Mouse (Mus musculus): ENCODE results near the gene Ces2a. TPM values are rescaled to one million over a fixed set of nuclear protein-coding genes. Genes with fewer than 3 reads are reported as not detected.
A peak's percentile ranks its signal among the peaks of the same experiment; 100 is the strongest.

The Ces2a gene
- polyA plus RNA-seq, 1 experiment from 2014 or later: 2.0 TPM

- 82% methylated on average over 4 of the region's 4 CpGs for WGBS
- Histone ChIP-seq H3K27me3 (ENCODE audit: control insufficient read depth, insufficient read depth, low read length) (no peaks in the 10 kb centered on the region), H3K4me2 (replicated peaks; ENCODE audit: low read depth) (no peak overlapping the region), H3K4me1 (replicated peaks; ENCODE audit: control insufficient read depth, insufficient read depth) (no peaks in the 10 kb centered on the region), H3K9me3 (ENCODE audit: control insufficient read depth, low read length) (no peaks in the 10 kb centered on the region), H3K36me3 (ENCODE audit: control insufficient read depth, insufficient read depth, low read length) (no peaks in the 10 kb centered on the region), H3K4me3 (ENCODE audit: low read depth, low read length) (no peak overlapping the region), H3K27ac (replicated peaks) (no peak overlapping the region), H3K9ac (ENCODE audit: low read length) (no peak overlapping the region)
- DNase-seq (ENCODE audit: low spot score) (no peak), ATAC-seq (ENCODE audit: low FRiP score, low TSS enrichment) (no peak)
- TF ChIP-seq CTCF (IDR thresholded peaks at IDR 0.05; ENCODE audit: low read depth) (no peak), EP300 (optimal IDR thresholded peaks at IDR 0.05) (no peak)
These were observed 27.3 kb downstream of the Ces2a start for GRCm38 (mm10) chr8:104761126-104761525.

DNA sequence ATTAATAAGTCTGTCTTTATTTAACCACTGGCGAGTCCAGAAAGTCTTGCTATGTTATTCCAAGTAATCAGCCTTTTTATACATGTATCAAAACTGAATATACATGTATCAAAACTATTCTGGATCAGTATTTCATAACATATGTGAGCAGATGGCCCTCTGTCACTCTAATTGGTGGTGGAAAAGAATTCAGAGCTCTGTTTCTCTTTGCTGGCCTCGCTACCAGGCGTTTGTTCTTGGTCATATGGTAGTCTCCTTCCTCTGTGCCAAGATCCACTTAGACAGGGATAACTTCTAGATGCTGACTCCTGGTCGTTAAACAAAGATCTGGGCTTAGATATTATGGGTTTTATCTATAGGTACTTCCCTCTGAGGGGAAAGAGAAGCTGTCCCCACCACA lies 32.7 kb downstream of the Ces2a start:
- no peak for TF ChIP-seq EP300 (optimal IDR thresholded peaks at IDR 0.05)
- TF ChIP-seq CTCF (IDR thresholded peaks at IDR 0.05; ENCODE audit: low read depth): no peak
- H3K9ac ChIP-seq (ENCODE audit: low read length): no peak overlapping the region
- no peak overlapping the region for H3K4me3 ChIP-seq (ENCODE audit: low read depth, low read length)
- DNase-seq (ENCODE audit: low spot score) (no peak), ATAC-seq (ENCODE audit: low FRiP score, low TSS enrichment) (no peak)
- H3K9me3 ChIP-seq (ENCODE audit: control insufficient read depth, low read length): no peaks in the 10 kb centered on the region
- no peak overlapping the region for H3K4me2 ChIP-seq (replicated peaks; ENCODE audit: low read depth)
- WGBS: 64% methylated on average over 4 of the region's 4 CpGs
- H3K4me1 ChIP-seq (replicated peaks; ENCODE audit: control insufficient read depth, insufficient read depth): no peaks in the 10 kb centered on the region
- H3K36me3 ChIP-seq (ENCODE audit: control insufficient read depth, insufficient read depth, low read length): no peaks in the 10 kb centered on the region
- no peak overlapping the region for H3K27ac ChIP-seq (replicated peaks)
- H3K27me3 ChIP-seq (ENCODE audit: control insufficient read depth, insufficient read depth, low read length): no peaks in the 10 kb centered on the region

DNA sequence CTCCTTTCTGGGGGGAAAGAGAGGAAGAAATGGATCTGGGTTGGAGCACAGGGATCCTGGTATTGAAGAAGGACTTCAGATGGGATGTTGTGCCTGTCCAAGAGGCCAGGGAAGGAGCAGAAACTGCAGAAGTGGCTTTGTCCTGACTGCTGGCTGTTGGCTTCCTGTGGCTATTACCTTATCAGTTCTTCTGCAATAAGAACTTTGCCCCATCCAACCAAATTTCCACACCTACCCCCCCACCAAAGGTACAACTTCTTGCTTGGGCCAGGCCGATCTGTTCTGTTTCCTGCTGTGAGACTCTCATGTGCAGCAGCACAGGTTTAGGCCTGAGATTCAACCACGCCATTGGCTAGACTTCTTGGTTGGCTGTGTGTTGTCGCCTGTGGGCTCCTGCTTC lies 36.6 kb downstream of the Ces2a start:
- Histone ChIP-seq H3K36me3 (ENCODE audit: control insufficient read depth, insufficient read depth, low read length) (no peaks in the 10 kb centered on the region), H3K27ac (replicated peaks) (no peak overlapping the region), H3K9ac (ENCODE audit: low read length) (no peak overlapping the region), H3K27me3 (ENCODE audit: control insufficient read depth, insufficient read depth, low read length) (no peaks in the 10 kb centered on the region), H3K4me3 (ENCODE audit: low read depth, low read length) (no peak overlapping the region), H3K9me3 (ENCODE audit: control insufficient read depth, low read length) (no peaks in the 10 kb centered on the region), H3K4me1 (replicated peaks; ENCODE audit: control insufficient read depth, insufficient read depth) (no peaks in the 10 kb centered on the region), H3K4me2 (replicated peaks; ENCODE audit: low read depth) (no peak overlapping the region)
- DNase-seq (ENCODE audit: low spot score): no peak
- TF ChIP-seq CTCF (IDR thresholded peaks at IDR 0.05; ENCODE audit: low read depth) (no peak), EP300 (optimal IDR thresholded peaks at IDR 0.05) (no peak)
- no peak for ATAC-seq (ENCODE audit: low FRiP score, low TSS enrichment)
- WGBS: 88% methylated on average over 3 of the region's 3 CpGs

DNA sequence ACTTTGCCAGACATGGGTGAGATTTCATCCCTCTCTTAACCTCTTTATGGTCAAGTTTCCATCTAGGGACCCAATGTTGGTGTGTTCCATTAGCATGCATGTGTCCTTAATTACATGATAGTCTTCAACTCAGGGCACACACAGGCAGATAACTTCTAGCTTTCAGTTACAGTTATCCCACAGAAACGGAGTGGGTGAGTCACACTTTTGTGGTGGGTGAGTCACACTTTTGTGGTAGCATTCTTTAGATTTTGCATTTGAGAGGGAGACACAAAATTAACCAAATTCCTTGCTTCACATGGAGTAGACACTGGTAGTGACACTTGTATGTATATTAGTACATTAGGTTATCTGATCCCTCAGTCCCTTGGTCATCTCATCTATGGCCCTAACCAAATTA lies 53.2 kb downstream of the Ces2a start:
- Histone ChIP-seq H3K27ac (replicated peaks) (no peak overlapping the region), H3K9me3 (ENCODE audit: control insufficient read depth, low read length) (no peaks in the 10 kb centered on the region), H3K36me3 (ENCODE audit: control insufficient read depth, insufficient read depth, low read length) (no peaks in the 10 kb centered on the region), H3K27me3 (ENCODE audit: control insufficient read depth, insufficient read depth, low read length) (no peaks in the 10 kb centered on the region), H3K4me3 (ENCODE audit: low read depth, low read length) (no peak overlapping the region), H3K4me1 (replicated peaks; ENCODE audit: control insufficient read depth, insufficient read depth) (no peaks in the 10 kb centered on the region), H3K9ac (ENCODE audit: low read length) (no peak overlapping the region), H3K4me2 (replicated peaks; ENCODE audit: low read depth) (no peak overlapping the region)
- ATAC-seq (ENCODE audit: low FRiP score, low TSS enrichment): no peak
- DNase-seq (ENCODE audit: low spot score): no peak
- TF ChIP-seq CTCF (IDR thresholded peaks at IDR 0.05; ENCODE audit: low read depth) (no peak), EP300 (optimal IDR thresholded peaks at IDR 0.05) (no peak)
- 44% methylated on average over 1 of the region's 1 CpGs for WGBS

- 80% methylated on average over 2 of the region's 2 CpGs for WGBS
- TF ChIP-seq EP300 (optimal IDR thresholded peaks at IDR 0.05) (no peak), CTCF (IDR thresholded peaks at IDR 0.05; ENCODE audit: low read depth) (no peak)
- DNase-seq (ENCODE audit: low spot score): no peak
These were observed 55.1 kb downstream of the Ces2a start for GRCm38 (mm10) chr8:104788929-104789328.

DNA sequence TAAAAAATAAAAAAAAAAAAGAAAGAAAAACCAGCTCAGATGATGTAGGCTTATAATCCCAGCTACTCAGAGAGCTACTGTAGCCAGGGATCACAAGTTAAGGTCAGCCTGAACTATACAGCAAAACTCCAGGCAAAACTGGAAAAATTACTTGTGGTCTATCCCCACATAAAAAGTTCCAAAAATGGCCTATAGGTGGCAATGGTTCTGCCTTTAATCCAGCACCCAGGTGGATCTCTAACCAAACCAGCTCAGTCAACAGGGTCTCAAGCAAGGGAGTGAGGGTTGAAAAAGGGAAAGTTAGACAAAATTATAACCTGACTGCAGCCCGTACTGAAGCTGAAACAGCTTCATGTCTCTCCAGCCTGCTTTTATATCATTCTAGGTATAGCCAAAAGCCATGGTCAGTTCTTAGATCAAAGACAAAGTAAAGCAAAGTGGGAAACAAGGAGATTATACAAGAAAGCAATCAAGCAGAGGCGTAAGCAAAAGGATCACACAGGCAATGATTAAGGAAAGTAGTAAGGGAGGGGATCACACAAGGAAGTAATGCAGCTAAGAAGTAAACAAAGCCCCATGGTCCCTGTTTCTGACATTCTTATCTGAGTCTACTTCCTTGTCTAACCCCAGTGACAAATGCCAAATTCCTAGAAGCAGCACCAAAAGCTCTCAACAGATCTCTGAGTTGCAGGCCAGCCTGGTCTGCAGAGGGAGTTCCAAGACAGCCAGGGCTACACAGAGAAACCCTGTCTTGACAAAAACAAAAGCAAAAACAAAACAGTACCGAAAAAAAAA lies 56.3 kb downstream of the Ces2a start:
- DNase-seq (ENCODE audit: low spot score) (peak; percentile 19), ATAC-seq (ENCODE audit: low FRiP score, low TSS enrichment) (peak; percentile 76)
- Histone ChIP-seq H3K9me3 (ENCODE audit: control insufficient read depth, low read length) (no peaks in the 10 kb centered on the region), H3K27ac (replicated peaks) (0 out of 2 replicates have a peak overlapping the region, but pooled peaks have one; percentile 6), H3K4me3 (ENCODE audit: low read depth, low read length) (no peak overlapping the region), H3K9ac (ENCODE audit: low read length) (no peak overlapping the region), H3K4me2 (replicated peaks; ENCODE audit: low read depth) (no peak overlapping the region), H3K36me3 (ENCODE audit: control insufficient read depth, insufficient read depth, low read length) (no peaks in the 10 kb centered on the region), H3K27me3 (ENCODE audit: control insufficient read depth, insufficient read depth, low read length) (no peaks in the 10 kb centered on the region), H3K4me1 (replicated peaks; ENCODE audit: control insufficient read depth, insufficient read depth) (no peaks in the 10 kb centered on the region)
- 37% methylated on average over 3 of the region's 3 CpGs for WGBS
- TF ChIP-seq EP300 (optimal IDR thresholded peaks at IDR 0.05) (no peak), CTCF (IDR thresholded peaks at IDR 0.05; ENCODE audit: low read depth) (peak; percentile 72)

More at GRCm38 (mm10) chr8:104788929-104789328, 55.1 kb downstream of the Ces2a start:
- Histone ChIP-seq H3K27ac (replicated peaks) (no peak overlapping the region), H3K4me3 (ENCODE audit: low read depth, low read length) (no peak overlapping the region), H3K9me3 (ENCODE audit: control insufficient read depth, low read length) (no peaks in the 10 kb centered on the region), H3K9ac (ENCODE audit: low read length) (no peak overlapping the region), H3K27me3 (ENCODE audit: control insufficient read depth, insufficient read depth, low read length) (no peaks in the 10 kb centered on the region), H3K4me1 (replicated peaks; ENCODE audit: control insufficient read depth, insufficient read depth) (no peaks in the 10 kb centered on the region), H3K36me3 (ENCODE audit: control insufficient read depth, insufficient read depth, low read length) (no peaks in the 10 kb centered on the region), H3K4me2 (replicated peaks; ENCODE audit: low read depth) (no peak overlapping the region)
- no peak for ATAC-seq (ENCODE audit: low FRiP score, low TSS enrichment)

Small RNA genes within 50 kb of the gene (microRNA-seq; reads per million reads assigned to microRNA genes)
- not detected for gene Gm44328

Other genes with a start within 250 kb of the Ces2a start
- gene Terb1, start 224.1 kb upstream of the Ces2a start, polyA plus RNA-seq (2015; fragmentation: Nextera tagmentation; extraction: Ambion mirVana): 0.18 and 0.33 TPM in 2 replicates
- 59.2 and 64.1 TPM in 2 replicates for gene Nae1, start 199.4 kb upstream of the Ces2a start, polyA plus RNA-seq (2015; fragmentation: Nextera tagmentation; extraction: Ambion mirVana)
- 1.2 and 1.3 TPM in 2 replicates for gene Car7, start 199.3 kb upstream of the Ces2a start, polyA plus RNA-seq (2015; fragmentation: Nextera tagmentation; extraction: Ambion mirVana)
- 5.5 and 6.2 TPM in 2 replicates for gene Pdp2, start 142.6 kb upstream of the Ces2a start, polyA plus RNA-seq (2015; fragmentation: Nextera tagmentation; extraction: Ambion mirVana)
- gene Cdh16, start 109.6 kb upstream of the Ces2a start, polyA plus RNA-seq (2015; fragmentation: Nextera tagmentation; extraction: Ambion mirVana): 0.30 TPM in 2 replicates
- gene Rrad, start 102.7 kb upstream of the Ces2a start, polyA plus RNA-seq (2015; fragmentation: Nextera tagmentation; extraction: Ambion mirVana): 10.3 and 12.8 TPM in 2 replicates
- gene Ciao2b, start 92.0 kb upstream of the Ces2a start, polyA plus RNA-seq (2015; fragmentation: Nextera tagmentation; extraction: Ambion mirVana): 71.2 and 76.1 TPM in 2 replicates
- gene Ces2b, start 97.6 kb downstream of the Ces2a start, polyA plus RNA-seq (2015; fragmentation: Nextera tagmentation; extraction: Ambion mirVana): 20.0 and 23.2 TPM in 2 replicates
- gene Ces2c, start 113.1 kb downstream of the Ces2a start, polyA plus RNA-seq (2015; fragmentation: Nextera tagmentation; extraction: Ambion mirVana): 112 and 113 TPM in 2 replicates
- gene Ces2e, start 192.3 kb downstream of the Ces2a start, polyA plus RNA-seq (2015; fragmentation: Nextera tagmentation; extraction: Ambion mirVana): 2.4 and 2.6 TPM in 2 replicates
- 2.6 and 3.3 TPM in 2 replicates for gene Ces2f, start 213.4 kb downstream of the Ces2a start, polyA plus RNA-seq (2015; fragmentation: Nextera tagmentation; extraction: Ambion mirVana)
- 27.0 and 33.5 TPM in 2 replicates for gene Ces2g, start 227.7 kb downstream of the Ces2a start, polyA plus RNA-seq (2015; fragmentation: Nextera tagmentation; extraction: Ambion mirVana)